Mouse (Mus musculus): ENCODE data around the gene Fbxw5. TPM values are rescaled to one million over a fixed set of nuclear protein-coding genes. Genes with fewer than 3 reads are reported as not detected.
"Not testable (repeated sequence)": the region's sequence is repeated elsewhere in the genome, so short reads cannot be mapped to it uniquely, and the experiment has no call there.

The Fbxw5 gene
- total RNA-seq, 2 experiments from 2014 or later, result 112 to 127 TPM

DNA sequence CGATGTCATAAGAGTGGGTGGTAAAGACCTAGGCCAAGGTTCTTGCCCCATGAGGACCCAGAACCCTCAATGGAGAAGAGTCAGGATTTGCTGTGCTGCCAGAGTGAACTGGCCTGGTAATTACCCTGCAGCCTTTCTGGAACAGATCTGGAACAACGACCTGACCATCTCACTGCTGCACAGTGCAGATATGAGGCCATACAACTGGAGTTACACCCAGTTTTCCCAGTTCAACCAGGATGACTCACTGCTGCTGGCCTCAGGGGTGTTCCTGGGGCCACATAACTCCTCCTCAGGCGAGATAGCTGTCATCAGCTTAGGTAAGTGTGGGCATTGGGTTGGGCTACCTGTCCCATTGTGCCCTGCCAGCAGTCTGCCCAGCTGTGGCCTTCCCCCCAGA is 2.2 kb downstream of the Fbxw5 start:
- DNase-seq (ENCODE audit: low spot score in 2 of 2), result no peak
- intact Hi-C loops (cut with DNase I), result no loop called here

DNA sequence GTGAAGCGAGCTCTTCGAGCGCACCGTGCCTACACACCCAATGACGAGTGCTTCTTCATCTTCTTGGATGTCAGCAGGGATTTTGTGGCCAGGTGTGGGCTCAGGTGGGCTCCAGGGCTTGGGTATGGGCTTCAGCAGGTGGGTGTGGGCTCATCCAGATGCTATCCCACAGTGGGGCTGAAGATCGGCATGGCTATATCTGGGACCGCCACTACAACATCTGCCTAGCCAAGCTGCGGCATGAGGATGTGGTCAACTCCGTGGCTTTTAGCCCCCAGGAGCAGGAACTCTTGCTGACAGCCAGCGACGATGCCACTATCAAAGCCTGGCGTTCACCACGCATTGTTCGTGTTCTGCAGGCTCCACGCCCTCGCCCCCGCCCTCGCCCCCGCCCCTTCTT is 4.0 kb downstream of the Fbxw5 start:
- no peak for DNase-seq (ENCODE audit: low spot score in 2 of 2)
- intact Hi-C loops (cut with DNase I), result no loop called here

DNA sequence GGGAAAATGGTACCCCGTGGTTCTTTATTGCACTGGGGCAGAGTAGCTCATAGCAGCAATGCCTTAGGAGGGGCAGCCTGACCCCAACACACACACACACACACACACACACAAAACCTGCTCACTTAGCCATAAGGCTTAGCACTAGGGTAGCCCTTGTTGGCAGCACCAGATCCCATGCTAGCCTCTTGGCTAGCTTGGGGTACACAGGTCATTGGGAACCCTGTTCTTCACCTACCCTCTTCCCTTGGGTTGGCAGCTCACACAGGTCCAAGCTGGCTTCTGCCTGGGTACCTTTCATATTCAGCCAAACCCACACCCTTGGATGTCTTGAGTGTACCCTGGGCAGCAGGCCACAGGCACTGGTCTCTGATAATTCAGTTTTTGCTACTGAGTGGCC is 4.5 kb downstream of the Fbxw5 start:
- no peak for DNase-seq (ENCODE audit: low spot score in 2 of 2)
- intact Hi-C loops (cut with DNase I), result no loop called here

DNA sequence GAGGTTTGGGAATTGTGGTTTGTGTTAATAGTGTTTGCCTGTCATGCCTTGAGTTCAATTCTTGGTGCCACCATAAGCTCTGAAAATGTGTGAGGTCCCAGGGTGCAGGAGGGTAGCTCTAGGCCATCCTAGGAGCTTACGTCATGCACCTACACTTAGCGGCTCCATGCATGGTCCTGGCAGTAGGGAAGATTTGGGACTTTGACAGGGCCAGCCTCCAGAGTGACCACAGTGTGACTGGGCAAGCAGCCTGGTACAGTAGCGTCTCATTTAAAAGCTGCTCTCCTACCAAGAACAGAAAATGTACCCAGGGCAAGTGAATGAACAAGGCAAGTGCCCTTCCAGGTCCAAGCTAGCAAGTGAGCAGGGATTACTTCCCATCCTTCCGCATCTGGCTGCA is 5.3 kb downstream of the Fbxw5 start:
- no peak for DNase-seq (ENCODE audit: low spot score in 2 of 2)
- intact Hi-C loops (cut with DNase I), result no loop called here

DNA sequence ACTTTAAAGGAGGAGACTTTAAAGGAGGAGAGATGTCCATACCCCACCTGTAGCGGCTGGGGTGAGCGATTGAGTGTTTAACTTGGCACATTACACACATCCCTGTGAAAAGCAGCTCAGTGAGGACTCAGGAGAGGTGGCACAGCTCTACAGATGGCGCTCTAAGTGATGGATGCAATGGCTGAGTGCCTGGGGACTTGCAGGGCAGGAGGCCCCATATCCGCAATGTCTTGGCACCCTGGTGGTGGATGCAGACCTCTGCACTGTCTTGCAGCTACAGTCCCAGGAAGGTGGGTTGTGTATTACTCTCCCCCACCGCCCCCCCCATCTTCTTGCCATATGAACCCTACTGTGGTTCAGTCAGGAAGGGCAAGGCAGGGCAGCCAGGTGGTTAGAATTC is 6.4 kb downstream of the Fbxw5 start:
- no peak for DNase-seq (ENCODE audit: low spot score in 2 of 2)
- intact Hi-C loops (cut with DNase I), result no loop called here

DNA sequence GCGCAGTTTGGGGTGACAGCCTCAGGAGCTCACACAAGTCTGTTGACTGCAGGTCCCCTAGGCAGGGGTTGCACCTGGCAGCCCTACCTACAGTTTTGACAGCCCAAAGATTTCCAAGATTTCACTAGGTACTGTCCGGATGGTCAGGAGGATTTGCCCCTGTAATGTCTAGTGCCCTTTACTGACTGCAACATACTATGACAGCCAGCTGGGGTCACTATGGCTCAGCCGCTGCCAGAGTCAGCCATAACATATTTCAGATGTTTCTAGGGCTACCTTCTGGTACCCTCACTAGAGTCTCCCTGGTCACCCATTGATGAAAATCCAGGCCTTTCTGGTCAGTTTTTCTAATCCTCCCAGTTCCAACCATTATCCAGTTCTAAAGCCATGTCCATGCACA is 9.4 kb downstream of the Fbxw5 start:
- intact Hi-C loops (cut with DNase I), result no loop called here
- DNase-seq (ENCODE audit: low spot score in 2 of 2), result no peak

DNA sequence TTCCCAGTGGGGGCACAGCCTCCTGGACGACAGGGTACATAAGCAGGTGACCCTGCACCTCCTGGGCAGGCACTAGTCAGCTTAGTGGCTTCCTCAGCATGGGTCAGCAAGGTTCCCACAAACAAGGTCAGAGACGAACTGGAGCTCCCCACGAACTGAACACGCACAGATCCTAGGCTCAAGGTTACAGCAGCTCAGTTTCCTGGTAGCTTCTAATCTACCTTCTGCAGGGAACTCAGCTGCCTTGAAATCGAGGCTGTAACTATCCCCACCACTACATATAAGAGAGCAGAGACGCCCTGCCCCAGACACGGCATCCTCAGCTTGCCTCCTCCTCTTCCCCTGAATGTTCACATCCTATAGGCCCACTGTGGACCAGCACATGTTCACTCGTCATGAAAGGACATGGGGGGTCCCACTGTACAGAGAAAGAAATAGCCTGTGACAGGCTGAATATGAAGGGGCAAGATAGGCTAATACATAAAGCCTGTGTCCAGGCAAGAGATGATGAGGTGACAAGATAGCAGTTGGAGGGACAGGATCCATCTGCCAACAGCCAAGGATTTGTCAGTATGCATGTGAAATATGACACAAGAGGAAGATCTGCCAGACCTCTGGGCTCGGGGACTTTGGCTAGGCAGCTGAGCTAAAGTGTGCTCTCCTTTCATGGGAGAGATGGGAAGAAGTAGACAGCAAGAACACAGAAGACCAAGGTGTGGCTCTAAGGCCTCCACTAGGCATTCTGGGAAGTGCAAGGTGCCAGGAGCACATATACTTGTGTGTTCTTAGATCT is 26.2 kb downstream of the Fbxw5 start:
- intact Hi-C loops (cut with DNase I), result no loop called here

DNA sequence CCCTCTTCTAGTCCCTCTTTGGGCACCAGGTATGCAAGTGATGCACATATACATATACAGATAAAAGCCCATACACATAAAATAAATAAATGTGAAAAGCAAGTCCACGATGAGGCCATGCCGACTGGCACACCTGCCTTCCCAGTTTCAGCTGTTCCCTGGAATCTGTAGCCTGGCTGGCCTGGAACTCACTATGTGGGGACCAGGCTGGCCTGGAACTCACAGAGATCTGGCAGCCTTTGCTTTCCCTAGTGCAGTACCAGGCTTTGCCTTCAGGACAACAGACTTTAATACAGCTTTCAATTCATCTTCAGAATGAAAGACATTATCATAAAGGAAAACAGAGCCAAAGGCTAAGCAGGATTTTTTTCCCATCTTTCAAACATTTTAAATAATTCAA is 33.2 kb downstream of the Fbxw5 start:
- no peak for DNase-seq (ENCODE audit: low spot score in 2 of 2)
- intact Hi-C loops (cut with DNase I), result no loop called here

More for the DNA sequence above, 26.2 kb downstream of the Fbxw5 start:
- no peak for DNase-seq (ENCODE audit: low spot score in 2 of 2)

DNA sequence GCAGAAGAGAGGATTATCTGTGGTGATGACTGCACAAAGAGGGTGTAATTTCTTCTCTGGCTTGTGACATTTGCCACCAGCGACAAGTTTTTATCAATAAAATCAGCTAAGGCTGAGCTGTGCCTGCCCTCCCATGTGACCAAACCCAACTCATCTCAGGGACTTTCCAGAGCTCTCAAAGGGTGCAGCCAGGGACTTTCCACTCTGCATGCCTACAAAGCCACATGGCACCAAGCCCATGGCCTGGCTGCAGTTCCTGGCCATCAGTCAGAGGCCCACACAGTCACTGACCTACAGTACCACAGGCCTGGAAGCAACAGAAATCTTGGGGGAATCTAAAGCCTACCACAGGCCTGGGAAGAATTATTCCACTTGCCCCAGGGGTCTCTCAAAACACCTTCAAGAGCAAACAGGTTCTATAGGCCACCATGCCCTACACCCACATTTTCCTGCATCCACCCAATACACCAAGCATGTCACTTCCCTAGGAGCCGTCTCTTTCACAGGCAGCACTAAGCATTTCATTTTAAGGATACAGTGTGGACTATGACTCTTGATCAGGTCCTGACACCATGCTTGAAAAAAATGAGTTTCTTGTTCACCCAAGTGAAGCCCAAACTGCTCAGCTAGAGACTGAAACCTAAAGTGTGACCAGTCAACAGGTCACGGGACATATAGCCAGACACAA is 33.8 kb downstream of the Fbxw5 start:
- intact Hi-C loops (cut with DNase I), result no loop called here
- peak in 1 of 2 experiments; percentile 25 for DNase-seq (ENCODE audit: low spot score in 2 of 2)

DNA sequence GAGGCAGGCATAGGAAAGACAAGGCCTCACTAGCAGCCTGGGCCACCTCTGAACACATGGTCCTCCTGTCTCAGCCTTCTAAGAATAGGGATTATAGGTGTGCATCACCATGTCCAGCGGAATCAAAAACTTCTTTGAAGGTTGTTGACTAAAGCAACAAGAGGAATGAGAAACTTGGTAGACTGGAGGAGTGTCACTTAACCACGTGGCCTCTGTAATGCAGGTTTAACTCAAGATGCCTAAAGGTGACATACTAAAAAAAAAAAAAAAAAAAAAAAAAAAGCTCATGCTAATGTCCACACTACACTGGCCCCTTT is 34.3 kb downstream of the Fbxw5 start:
- intact Hi-C loops (cut with DNase I), result no loop called here
- DNase-seq (ENCODE audit: low spot score in 2 of 2), result no peak

DNA sequence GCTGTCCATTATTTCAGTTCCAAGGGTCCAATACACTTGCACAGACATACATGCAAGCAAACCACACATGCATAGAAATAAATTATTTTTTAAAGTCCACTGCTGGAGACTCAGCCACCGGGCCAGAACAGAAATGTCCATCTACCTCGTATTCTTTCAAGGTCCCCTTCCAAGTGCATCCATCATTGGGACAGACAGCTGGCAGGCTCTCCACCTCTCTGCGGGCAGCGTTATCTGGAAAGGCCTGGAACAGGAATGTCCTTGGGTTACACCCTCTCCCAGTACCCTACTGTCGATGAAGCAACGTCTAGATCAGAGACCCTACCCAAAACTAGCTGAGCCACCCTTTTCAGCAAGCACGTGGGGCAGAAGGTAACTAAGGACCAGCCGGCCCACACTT is 36.0 kb downstream of the Fbxw5 start:
- no peak for DNase-seq (ENCODE audit: low spot score in 2 of 2)
- intact Hi-C loops (cut with DNase I), result no loop called here

DNA sequence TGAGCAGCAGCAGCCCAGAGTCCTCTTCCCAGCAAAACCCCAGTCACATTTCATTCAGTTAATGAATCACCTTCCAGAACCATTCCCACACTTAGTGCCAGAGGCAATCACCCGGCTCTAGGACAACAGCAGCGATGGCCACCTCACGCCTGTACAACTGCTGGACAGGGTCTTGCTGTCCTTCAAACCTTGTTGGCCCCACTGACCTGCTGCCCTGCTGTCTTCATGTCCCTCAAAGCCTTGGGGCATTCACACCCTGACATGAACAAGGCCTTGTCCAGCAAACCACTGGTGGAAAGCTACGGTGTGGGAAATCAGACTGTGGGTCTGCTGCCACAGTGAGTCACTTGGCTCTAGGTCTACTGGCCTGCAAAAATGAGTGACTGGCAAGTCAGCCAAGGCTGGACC is 40.0 kb downstream of the Fbxw5 start:
- no peak for DNase-seq (ENCODE audit: low spot score in 2 of 2)
- intact Hi-C loops (cut with DNase I), result no loop called here

DNA sequence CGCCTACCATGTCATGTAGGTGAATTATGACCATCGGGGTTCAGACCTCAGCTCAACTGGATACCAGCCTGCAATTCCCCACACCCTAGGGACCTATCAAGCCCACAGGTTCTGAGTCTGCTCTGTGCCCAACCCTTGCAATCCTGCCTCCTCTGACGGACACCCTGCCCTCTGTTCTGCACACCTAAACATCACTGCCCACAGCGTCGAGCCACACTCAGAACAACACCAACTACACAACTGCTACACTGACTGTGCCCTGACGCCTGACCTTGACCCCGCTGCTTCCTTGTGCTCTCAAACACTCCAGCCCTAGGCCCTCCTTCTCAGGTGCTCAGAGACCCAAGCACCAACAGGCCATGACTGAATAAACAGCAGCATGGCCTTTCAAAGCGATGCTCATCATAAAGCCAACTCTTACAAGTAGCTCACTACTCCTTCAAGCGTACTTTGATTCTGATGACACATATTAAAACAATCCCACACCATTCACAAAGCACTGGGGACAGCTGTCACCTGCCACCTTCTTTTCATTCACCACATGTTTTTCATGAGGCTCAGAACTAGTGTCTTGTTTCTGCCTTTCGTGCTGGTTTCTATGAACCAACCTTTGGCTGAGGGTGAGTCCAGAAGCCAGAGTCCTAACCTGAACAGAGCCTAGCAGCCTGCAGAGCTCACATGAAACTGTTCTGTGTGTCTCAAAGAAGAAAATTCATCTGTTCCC is 41.3 kb downstream of the Fbxw5 start:
- DNase-seq (ENCODE audit: low spot score in 2 of 2), result no peak
- intact Hi-C loops (cut with DNase I), result no loop called here

DNA sequence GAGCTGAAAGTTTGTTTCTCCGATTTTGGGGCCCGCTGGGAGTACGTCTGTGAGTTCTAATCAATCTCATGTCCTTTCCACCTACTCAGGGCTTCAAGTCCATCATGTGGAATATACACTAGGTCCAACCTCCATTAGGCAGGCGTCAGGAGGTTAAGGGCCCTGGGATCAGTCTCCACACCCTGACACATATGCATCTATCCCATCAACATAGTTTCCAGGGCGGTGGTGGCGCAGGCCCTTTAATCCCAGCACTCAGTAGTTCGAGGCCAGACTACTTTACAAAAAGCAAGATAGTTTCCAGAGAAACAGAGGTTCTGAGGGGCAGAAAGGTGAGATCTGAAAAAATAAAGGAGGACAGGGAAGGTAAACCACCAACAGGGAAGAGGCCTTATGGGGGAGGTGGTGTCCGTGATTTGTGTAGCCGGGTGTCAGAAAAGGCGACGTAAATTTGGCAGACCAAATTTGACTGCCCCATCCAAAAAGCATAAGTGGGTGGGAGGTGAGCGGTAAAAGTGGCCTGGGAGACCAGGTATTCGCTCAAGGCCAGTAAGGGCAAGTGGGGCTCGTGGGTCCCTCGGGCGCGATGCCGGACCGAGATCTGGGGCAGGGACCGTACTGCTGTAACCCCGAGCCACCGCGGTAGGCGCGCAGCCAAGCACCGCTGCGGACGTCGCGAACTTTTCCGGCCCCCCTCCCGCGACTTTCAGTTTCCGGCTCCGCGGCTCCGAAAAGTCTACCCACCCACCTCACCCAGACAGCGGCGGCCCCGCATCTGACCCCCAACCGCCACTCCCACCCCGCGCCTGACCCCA is 45.7 kb downstream of the Fbxw5 start:
- intact Hi-C loops (cut with DNase I), result no loop called here

DNA sequence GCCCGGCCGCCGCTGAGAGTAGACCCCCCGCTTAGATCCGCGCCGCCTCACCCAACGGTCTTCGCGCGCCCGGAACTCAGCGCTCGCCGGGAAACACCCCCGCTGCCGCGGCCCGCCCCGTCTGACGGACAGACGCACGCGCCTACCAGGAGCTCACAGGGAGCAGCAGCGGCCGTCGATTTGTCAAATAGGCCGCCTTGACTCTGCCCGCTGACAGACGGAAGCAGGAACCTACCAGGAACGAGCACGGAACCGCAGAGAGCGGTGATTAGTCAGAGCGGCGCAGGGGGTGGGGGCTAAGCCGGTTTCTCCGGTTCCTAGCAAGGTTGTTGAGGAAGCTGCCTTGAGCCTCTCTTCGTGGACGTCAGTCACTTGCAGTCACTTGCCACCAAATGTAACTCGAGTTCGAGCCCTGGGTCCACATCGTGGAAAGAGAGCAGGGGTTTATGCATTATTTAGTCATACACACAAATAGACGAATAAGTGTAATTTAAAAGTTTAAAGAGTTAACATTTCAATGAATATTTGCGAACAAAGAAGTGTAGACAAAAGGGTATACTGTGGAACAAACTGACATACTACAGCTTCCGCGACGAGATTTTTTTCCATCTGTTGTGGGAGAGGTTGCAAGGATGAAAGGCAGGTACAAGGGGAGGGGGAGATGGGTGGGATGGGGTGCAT is 46.4 kb downstream of the Fbxw5 start, which contains the start of gene Traf2:
Gene Traf2, minus strand, starts transcription at position 130 of the 681 bp plus-strand sequence.
- peak; percentile 99 for DNase-seq (ENCODE audit: low spot score in 2 of 2)
- intact Hi-C loops (cut with DNase I), result no loop called here

More for the DNA sequence above, 45.7 kb downstream of the Fbxw5 start:
- peak; percentile 20 to 34 for DNase-seq (ENCODE audit: low spot score in 2 of 2)

DNA sequence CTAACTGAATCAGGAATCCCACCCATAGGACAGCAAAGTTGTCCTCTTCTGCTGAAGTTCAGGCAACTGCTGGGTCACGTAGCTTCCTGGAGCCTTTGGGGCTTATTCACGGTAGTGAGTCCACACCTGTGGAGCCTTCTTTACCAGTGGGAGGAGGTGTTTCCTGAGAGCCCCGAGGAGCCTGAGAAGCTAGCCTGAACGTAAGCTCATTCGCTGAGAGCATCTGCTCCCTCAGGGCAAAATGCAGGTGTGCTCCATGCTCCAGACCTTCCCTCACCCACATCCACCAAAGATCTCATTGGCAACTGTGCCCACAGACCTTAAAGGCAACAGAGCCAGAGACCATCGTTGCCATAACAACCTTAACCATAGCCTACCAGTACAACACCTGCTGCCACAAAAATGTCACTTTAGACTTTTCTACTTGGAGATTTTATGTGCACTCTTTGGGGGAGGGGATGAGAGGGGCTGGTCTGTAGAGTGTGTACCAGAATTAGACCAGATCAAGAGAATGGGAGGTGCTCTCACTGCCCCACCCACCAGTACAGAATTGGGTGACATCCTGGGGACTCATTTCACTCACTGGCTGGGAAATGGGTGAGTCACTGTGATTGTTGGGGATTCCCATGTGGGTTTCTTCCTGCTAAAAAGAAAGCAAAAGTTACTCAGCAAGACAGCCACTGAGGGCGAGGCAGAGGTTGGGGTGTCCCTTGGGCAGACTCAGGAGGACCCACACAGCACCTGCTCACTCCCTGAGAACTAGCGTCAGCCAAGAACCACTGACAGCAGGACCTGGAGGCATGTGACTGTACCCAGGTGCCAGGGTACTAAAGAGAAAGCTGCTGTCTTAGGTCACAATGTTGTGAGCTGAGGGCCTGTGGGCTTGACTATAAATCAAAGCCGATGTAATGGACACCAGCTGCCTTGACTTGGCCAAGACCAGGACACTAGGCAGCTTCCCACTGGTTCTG is 48.8 kb downstream of the Fbxw5 start:
- intact Hi-C loops (cut with DNase I), result no loop called here
- DNase-seq (ENCODE audit: low spot score in 2 of 2), result peak in 1 of 2 experiments; percentile 37

DNA sequence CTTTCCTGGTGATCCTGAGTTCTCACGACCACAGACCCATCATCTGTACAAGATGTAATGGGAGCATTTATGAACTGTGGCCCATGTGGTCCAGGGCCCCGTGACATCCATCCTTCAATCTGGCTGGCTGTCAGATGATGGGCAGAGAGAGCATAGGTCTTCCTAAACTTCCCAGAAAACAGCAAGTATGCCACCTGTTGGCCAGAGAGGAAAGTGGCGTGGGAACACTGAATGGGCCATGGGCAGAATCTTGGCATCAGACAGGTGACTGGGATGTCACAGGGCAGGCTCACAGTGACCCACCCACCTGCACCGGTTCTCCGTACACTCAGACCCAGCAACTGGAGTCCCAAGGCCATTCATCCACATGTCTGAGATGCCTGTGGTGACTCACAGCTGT is 50.6 kb downstream of the Fbxw5 start:
- peak in 1 of 2 experiments; percentile 49 for DNase-seq (ENCODE audit: low spot score in 2 of 2)
- intact Hi-C loops (cut with DNase I), result no loop called here

DNA sequence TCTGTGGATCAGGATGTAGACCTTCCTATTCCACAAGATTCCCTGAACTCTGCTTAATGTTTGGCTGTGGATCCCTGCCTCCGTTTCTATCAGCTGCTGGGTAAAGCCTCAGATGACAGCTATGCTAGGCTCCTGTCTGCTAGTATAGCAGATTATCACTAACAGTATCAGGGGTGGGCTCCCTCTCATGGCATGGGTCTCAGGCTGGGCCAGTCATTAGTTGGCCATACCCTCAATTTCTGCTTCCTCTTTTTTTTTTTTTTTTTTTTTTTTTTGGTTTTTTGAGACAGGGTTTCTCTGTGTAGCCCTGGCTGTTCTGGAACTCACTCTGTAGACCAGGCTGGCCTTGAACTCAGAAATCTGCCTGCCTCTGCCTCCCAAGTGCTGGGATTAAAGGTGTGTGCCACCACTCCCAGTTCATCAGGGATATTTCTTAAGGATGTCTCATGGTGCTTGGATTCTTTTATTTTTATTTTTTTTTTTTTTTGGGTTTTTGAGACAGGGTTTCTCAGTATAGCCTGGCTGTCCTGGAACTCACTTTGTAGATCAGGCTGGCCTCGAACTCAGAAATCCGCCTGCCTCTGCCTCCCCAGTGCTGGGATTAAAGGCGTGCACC is 52.7 kb downstream of the Fbxw5 start:
- intact Hi-C loops (cut with DNase I); DNase-seq (ENCODE audit: low spot score in 2 of 2): not testable (repeated sequence)
